ENCODE assay signal across 12 mouse cellular contexts in the genomic region with DNA sequence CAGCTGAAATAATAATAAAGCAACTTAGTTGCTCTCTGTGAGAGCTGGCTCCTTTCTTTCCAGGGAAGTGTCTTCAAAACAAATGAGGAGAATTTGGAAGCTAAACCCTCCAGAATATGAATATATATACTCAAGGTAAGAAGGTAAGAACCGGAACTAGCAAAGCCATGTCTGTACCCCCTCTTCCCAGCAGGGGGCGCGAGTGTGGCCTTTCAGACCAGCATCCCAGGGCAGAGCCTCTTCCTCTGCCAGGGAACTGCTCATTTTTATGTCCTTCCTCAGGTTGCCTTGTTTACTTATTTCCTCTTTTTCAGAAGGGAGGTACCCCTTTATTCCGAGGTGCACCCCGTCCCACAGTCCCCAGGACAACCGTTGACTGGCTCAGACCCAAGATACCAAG.
DNase-seq lines count a peak whose midpoint lies in the region; ATAC-seq and TF ChIP-seq lines count a peak whose summit lies in the region.
"Had no signal": no experiment of that assay in that cellular context is flagged by ENCODE, and none has a peak within 500 bp of the region (broad histone marks: within the 10 kb centered on the region; RNA-seq: fewer than 3 reads in every experiment).

No protein-coding gene starts in this region.

- ATAC-seq in embryonic facial prominence, embryonic 11.5 days (replicated peaks; ENCODE audit: insufficient number of reproducible peaks, low FRiP score, low TSS enrichment, low read depth), result no peak
- no peak for ATAC-seq in forebrain, embryonic 12.5 days (ENCODE audit: low FRiP score)
- ATAC-seq: forebrain, embryonic 16.5 days had no signal

- peak; percentile 23 for DNase-seq in embryo, embryonic 10 days (ENCODE audit: low spot score)
- DNase-seq in embryo, embryonic 11 days, result no peak
- DNase-seq in left cerebral cortex, postnatal 4 days, result peak; percentile 17
- DNase-seq in left cerebral cortex, postnatal 25 days (ENCODE audit: low spot score in 2 of 2), result no peak
- DNase-seq in embryonic facial prominence, embryonic 11.5 days (ENCODE audit: low spot score), result peak; percentile 19
- no peak for DNase-seq in heart, adult 9 months (ENCODE audit: low spot score in 2 of 2)
- DNase-seq: thymus, postnatal 14 days had no signal

- no peak overlapping the region for H3K27ac ChIP-seq in embryonic facial prominence, embryonic 11.5 days (replicated peaks; ENCODE audit: low read depth, low read length)
- H3K27ac ChIP-seq in forebrain, embryonic 12.5 days, result no peak overlapping the region
- H3K27ac ChIP-seq: hindbrain, embryonic 15.5 days had no signal

- no peaks in the 10 kb centered on the region for H3K27me3 ChIP-seq in E14TG2a.4 (ENCODE audit: insufficient read depth, low read length)
- no peaks in the 10 kb centered on the region for H3K27me3 ChIP-seq in embryonic facial prominence, embryonic 11.5 days (ENCODE audit: control insufficient read depth, insufficient read depth, low read length)
- H3K27me3 ChIP-seq in forebrain, embryonic 12.5 days, result no peaks in the 10 kb centered on the region
- H3K27me3 ChIP-seq: CH12.LX; hindbrain, embryonic 15.5 days had no signal

- intact Hi-C loops in left cerebral cortex, postnatal 4 days (cut with DNase I), result no loop called here
- intact Hi-C loops in left cerebral cortex, postnatal 25 days (cut with DNase I), result no loop called here

- H3K36me3 ChIP-seq in E14TG2a.4 (ENCODE audit: insufficient read depth, low read length), result no peaks in the 10 kb centered on the region
- H3K36me3 ChIP-seq in embryonic facial prominence, embryonic 11.5 days (replicated peaks; ENCODE audit: control insufficient read depth, insufficient read depth, low read depth, low read length), result no peaks in the 10 kb centered on the region
- no peaks in the 10 kb centered on the region for H3K36me3 ChIP-seq in forebrain, embryonic 12.5 days (replicated peaks)
- H3K36me3 ChIP-seq: hindbrain, embryonic 15.5 days had no signal

- H3K9me3 ChIP-seq in E14TG2a.4 (ENCODE audit: low read length), result no peaks in the 10 kb centered on the region
- H3K9me3 ChIP-seq in embryonic facial prominence, embryonic 11.5 days (replicated peaks; ENCODE audit: control insufficient read depth, low read length), result no peaks in the 10 kb centered on the region
- no peaks in the 10 kb centered on the region for H3K9me3 ChIP-seq in forebrain, embryonic 12.5 days
- H3K9me3 ChIP-seq: hindbrain, embryonic 15.5 days had no signal

- peak; percentile 54 for TF ChIP-seq CTCF in E14TG2a.4 (conservative IDR thresholded peaks at IDR 0.05; ENCODE audit: low read length)

- no peaks in the 10 kb centered on the region for H3K4me1 ChIP-seq in E14TG2a.4 (replicated peaks; ENCODE audit: low read depth, low read length)
- H3K4me1 ChIP-seq in embryonic facial prominence, embryonic 11.5 days (ENCODE audit: control insufficient read depth, insufficient read depth, low read length), result no peaks in the 10 kb centered on the region
- no peaks in the 10 kb centered on the region for H3K4me1 ChIP-seq in forebrain, embryonic 12.5 days
- H3K4me1 ChIP-seq: hindbrain, embryonic 15.5 days had no signal

- H3K4me2 ChIP-seq in embryonic facial prominence, embryonic 11.5 days (ENCODE audit: low read depth, low read length), result no peak overlapping the region
- no peak overlapping the region for H3K4me2 ChIP-seq in forebrain, embryonic 12.5 days
- H3K4me2 ChIP-seq: hindbrain, embryonic 15.5 days had no signal

- no peak overlapping the region for H3K4me3 ChIP-seq in E14TG2a.4 (replicated peaks; ENCODE audit: low read length)
- H3K4me3 ChIP-seq in embryonic facial prominence, embryonic 11.5 days (ENCODE audit: low read depth, low read length), result no peak overlapping the region
- H3K4me3 ChIP-seq in forebrain, embryonic 12.5 days (replicated peaks), result no peak overlapping the region
- H3K4me3 ChIP-seq: hindbrain, embryonic 15.5 days had no signal

- 65% methylated on average over 6 of the region's 6 CpGs for WGBS in embryonic facial prominence, embryonic 11.5 days
- 64% methylated on average over 6 of the region's 6 CpGs for WGBS in forebrain, embryonic 12.5 days

- no peak overlapping the region for H3K9ac ChIP-seq in embryonic facial prominence, embryonic 11.5 days (replicated peaks; ENCODE audit: low read length)
- H3K9ac ChIP-seq in forebrain, embryonic 12.5 days, result no peak overlapping the region
- H3K9ac ChIP-seq: hindbrain, embryonic 15.5 days had no signal

Comparison
In these comparisons a context has a peak if more than half of its experiments do, and no peak if none do; other contexts are left out.
1. DNase-seq: peak in embryo, embryonic 10 days (single experiment), left cerebral cortex, postnatal 4 days (single experiment) and embryonic facial prominence, embryonic 11.5 days (single experiment); none in embryo, embryonic 11 days (single experiment), left cerebral cortex, postnatal 25 days (0 of 2) and heart, adult 9 months (0 of 2).